Mouse (Mus musculus) gastrocnemius, postnatal 10 days (tissue): ENCODE measurements around the gene Epo. TPM values are rescaled to one million over a fixed set of nuclear protein-coding genes. Genes with fewer than 3 reads are reported as not detected.

Experiments
- DNase-seq: peaks from one replicate; pipeline ENCODE4 v3.0.0; 2021; ENCODE audit warnings: mixed read lengths
- long read RNA-seq, 2 experiments: library from polyadenylated mRNA; stranded (forward); transcript quantifications; one replicate each; pipeline ENCODE4 v2.0.0; 2021
- total RNA-seq, 2 experiments: library from RNA; stranded (reverse); gene quantifications; 2 replicates each; pipeline ENCODE4 v1.2.3; 2021

Epo gene
- not detected for total RNA-seq
- long read RNA-seq, experiment 1, partial matches to known transcripts: 0 of 5 reads
- long read RNA-seq, experiment 1, other reads (novel, unspliced or antisense): 5 of 5 reads
- long read RNA-seq, experiment 2, partial matches to known transcripts: 0 of 7 reads
- long read RNA-seq, experiment 2, other reads (novel, unspliced or antisense): 7 of 7 reads

GRCm38 (mm10) chr5:137533117-137533827 is at the start of gene Epo, which contains the start of gene Gnb2:
Gene Epo (minus strand): TSS chr5:137533242.
Gene Gnb2 (minus strand): TSS chr5:137533510.
- DNase-seq: peak; percentile 98

- DNase-seq: no peak
These were observed 49.7 kb upstream of the Epo start for GRCm38 (mm10) chr5:137582702-137583101.

- no peak for DNase-seq
These were observed 47.2 kb upstream of the Epo start for GRCm38 (mm10) chr5:137580246-137580645.

GRCm38 (mm10) chr5:137574470-137574901 is 41.4 kb upstream of the Epo start:
- peak; percentile 42 for DNase-seq

- no peak for DNase-seq
These were observed 37.9 kb upstream of the Epo start for GRCm38 (mm10) chr5:137570691-137571586.

GRCm38 (mm10) chr5:137570181-137570580 is 37.1 kb upstream of the Epo start:
- DNase-seq: no peak

- peak; percentile 27 for DNase-seq
These were observed 36.6 kb upstream of the Epo start, which contains the start of gene Tfr2 for GRCm38 (mm10) chr5:137569665-137570064. Gene Tfr2 (plus strand): TSS chr5:137569840.

- DNase-seq: no peak
These were observed 36.0 kb upstream of the Epo start for GRCm38 (mm10) chr5:137569031-137569430.

- no peak for DNase-seq
These were observed 35.3 kb upstream of the Epo start for GRCm38 (mm10) chr5:137568223-137568798.

- DNase-seq: no peak
These were observed 33.4 kb upstream of the Epo start for GRCm38 (mm10) chr5:137566416-137566815.

- DNase-seq: no peak
These were observed 32.7 kb upstream of the Epo start for GRCm38 (mm10) chr5:137565744-137566143.

GRCm38 (mm10) chr5:137562965-137563364 is 29.9 kb upstream of the Epo start:
- no peak for DNase-seq

GRCm38 (mm10) chr5:137561556-137561955 is 28.5 kb upstream of the Epo start:
- no peak for DNase-seq

- DNase-seq: no peak
These were observed 20.9 kb upstream of the Epo start for GRCm38 (mm10) chr5:137553898-137554297.

- DNase-seq: peak; percentile 79
These were observed 20.4 kb upstream of the Epo start, which contains the start of gene Actl6b for GRCm38 (mm10) chr5:137553411-137553837. Gene Actl6b (plus strand): TSS chr5:137553517.

- DNase-seq: no peak
These were observed 20.0 kb upstream of the Epo start for GRCm38 (mm10) chr5:137553000-137553399.

- no peak for DNase-seq
These were observed 18.1 kb upstream of the Epo start for GRCm38 (mm10) chr5:137551119-137551518.

GRCm38 (mm10) chr5:137549840-137550239 is 16.8 kb upstream of the Epo start:
- no peak for DNase-seq

- DNase-seq: no peak
These were observed 12.6 kb upstream of the Epo start for GRCm38 (mm10) chr5:137545596-137545995.

- DNase-seq: no peak
These were observed 11.9 kb upstream of the Epo start for GRCm38 (mm10) chr5:137544926-137545325.

- no peak for DNase-seq
These were observed 8.9 kb upstream of the Epo start for GRCm38 (mm10) chr5:137541768-137542540.
